Mouse (Mus musculus) layer of hippocampus, postnatal 25 days (tissue): ENCODE data around the gene Bmpr2. TPM values are rescaled to one million over a fixed set of nuclear protein-coding genes. Genes with fewer than 3 reads are reported as not detected.
"Not testable (repeated sequence)": the region's sequence is repeated elsewhere in the genome, so short reads cannot be mapped to it uniquely, and the experiment has no call there.

Experiments used
- DNase-seq, 2 experiments: peaks; one replicate each; pipeline ENCODE4 v3.0.0; 2022; ENCODE audit warnings: mixed read lengths in 2 of 2, low spot score in 1 of 2; ENCODE audit errors: extremely low spot score in 1 of 2
- total RNA-seq, 2 experiments: library from RNA; stranded (reverse); gene quantifications; 2 replicates each; pipeline ENCODE4 v1.2.3; 2021

Bmpr2 gene
- total RNA-seq, result 10 to 100 TPM; 83.2 to 97.1 TPM

DNA sequence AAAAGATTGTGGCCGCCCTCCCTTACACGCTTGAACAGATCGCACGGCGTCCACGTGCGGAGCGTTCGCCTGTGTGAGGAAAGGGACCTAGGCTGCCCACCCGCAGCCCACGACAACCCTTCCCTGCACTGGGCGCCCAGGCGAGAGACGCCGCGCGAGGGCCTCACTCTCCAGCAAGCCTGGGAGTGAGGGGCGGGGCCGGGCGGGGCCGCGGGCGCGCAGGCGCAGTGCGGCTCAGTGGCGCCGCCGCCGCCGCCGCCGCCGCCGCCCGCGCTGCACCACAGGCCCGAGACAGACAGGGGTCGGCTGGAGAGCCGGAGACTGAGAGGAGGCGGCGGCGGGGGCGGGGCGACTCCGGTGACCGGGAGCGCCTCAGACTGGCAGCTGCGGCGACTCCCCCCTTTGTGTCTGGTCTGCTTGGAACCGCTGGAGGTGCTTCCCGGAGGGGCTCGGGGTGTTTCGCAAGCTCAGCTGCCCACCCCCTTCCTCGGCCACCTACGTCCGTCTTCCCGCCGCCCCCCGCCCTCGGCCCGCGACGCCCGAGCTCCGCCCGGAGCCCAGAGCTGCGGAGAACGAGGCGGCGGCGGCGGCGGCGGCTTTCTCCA lies at the start of gene Bmpr2:
Bmpr2 (plus strand) TSS at position 237 of the 605 bp plus-strand sequence.
- peak; percentile 73 to 82 for DNase-seq

DNA sequence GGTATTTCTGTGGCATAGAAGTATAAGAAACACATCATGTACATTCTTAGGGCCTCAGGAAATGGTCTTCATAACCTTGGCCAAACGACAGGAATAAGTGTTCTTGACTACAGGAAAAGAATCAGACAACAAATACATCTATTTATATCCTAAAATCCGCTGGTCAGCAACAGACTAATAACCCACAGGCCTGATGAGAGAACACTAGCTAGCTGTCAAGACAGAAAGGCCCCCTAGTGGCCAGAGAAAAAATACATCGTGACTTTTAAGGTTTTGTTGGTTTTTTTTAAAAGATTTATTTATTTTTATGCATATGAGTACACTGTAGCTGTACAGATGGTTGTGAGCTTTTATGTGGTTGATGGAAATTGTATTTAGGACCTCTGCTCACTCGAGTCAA lies 43.3 kb upstream of the Bmpr2 start:
- DNase-seq, result no peak

DNA sequence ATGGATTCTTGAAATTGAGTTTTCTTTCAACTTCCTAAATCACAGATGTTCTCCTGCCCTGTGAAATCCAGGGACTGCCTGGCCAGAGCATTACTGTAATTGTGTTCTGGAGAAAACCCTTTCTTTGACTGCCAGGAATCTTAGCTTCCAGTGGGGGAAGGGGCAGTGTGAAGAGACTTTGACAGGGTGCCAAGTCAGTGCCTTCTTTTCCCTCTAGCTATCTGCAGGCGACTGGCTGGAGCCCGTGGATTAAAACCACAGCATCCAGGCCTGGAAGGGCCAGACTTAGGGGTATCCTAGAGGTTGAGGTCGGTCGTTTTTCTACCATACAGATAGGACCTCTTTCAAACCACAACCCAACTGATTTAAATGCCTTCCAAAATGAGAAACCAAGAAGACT lies 37.5 kb upstream of the Bmpr2 start:
- DNase-seq, result no peak

DNA sequence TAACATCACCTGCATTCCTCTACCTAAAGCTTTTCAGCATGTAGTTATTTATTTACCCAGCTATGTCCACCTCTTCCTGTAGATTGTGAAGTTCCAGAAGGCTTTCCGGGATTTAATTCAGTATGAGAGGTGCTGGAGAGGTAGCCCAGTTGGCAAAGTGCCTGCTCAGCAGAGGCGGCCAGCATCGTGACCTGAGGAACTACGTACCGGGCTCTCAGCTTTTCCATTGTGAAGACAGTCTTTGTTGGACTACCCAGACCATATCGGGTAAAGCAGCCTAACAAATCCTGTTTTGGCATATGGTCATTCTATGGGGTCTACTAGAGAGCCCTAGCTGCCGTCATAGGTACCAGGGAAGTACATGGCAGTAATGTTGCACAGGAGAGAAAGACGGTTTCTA lies 33.1 kb upstream of the Bmpr2 start:
- no peak for DNase-seq

DNA sequence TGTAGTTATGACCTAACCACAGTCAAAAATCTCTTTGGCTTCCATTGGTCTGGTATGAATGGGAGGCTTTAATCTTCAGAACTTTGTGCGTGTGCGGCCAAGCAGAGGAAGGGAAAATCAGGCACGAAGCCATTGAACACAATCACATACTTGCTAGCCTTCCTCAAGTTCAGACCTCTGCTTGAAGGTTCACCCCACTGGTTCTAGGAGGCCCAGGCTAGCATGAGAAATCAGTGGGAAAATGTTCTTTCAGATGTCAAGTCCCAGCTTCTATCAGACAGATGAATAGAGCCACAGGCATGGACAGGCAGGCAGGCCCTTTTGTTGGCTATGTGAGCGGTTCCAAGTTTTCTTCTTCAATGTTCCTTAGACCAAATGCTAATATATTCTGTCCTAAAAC lies 32.5 kb upstream of the Bmpr2 start:
- DNase-seq, result no peak

DNA sequence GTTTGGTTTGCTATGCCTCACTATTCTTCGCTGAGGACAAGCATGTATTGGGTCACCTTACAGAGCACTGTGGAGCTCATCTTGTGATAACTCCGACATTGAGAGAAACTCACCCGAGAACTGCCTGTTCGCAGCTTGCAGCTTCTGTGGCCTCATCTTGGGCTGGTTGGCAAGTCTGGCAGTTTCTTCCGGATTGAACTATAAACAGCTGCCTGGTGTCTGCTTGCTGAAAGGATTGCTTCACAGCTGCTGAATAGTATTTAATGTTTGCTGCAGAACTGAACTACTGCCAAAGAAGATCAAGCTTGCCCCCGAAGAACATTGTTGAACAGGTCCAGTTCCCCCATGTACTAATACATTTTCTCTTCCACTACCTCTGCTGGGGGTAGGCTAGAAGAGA lies 29.1 kb upstream of the Bmpr2 start:
- DNase-seq, result no peak

DNA sequence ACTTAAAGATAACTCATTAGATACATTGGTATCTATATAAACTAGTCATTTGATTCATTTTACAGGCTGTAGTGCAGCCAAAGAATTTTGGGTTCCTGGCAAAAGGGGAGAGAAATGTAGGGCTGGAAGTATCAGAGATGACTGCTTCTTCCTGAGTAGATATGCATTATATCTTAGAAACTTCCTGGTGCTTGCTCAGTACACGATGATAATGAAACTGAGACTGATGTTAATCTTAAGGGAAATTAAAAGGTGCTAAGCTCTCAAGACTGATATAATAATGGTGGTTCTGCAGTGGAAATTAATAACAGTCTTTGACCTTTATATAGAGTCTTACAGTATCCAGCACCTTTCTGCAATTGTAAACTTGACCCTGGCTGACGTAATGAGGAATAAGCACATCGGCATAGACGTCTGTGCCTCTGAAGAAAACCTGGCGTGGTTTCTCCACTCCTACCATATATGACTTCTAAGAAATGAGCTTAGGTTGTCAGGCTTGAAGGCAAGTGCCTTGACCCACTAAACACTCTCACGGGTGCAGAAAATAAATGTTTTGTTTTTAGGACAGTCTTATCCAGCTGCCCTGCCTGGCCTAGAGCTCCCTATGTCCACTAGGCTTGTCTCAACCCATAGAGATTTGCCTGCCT lies 24.3 kb upstream of the Bmpr2 start:
- DNase-seq, result no peak

DNA sequence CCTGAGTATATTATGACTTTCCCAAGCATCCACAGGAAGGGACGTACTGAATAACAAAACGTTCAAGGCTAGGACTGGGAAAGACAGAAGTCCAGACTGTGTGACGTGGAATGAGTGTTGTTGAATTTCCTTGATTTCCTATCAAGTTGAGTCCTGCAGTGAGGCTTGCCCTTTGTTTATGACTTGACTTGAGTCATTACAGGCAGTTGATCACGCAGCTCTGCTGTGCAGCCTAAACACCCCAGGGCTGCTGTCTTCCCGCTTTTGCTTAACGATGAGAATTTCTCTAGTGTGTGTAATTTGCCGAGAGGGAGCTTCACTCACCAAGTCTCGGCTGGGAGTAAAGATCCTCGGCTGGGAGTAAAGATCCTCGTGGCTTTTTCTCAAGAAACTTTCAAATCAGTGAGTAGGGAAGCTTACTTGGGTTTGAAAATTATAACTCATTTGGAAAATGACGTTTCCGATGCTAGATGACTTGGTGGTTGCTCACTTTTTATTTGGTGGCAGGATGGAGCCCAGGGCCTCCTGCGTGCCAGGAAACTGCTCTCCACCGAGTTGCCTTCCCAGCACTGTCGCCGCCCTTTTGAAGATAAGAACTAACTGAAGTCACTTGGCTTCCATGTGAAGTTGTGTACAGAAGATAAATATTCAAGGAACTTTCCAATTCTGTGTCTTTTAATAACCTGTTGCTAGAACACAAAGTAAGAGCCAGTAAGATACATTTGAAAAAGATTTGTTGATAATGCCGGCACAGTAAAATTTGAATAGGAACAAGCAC lies 23.4 kb upstream of the Bmpr2 start:
- DNase-seq, result no peak

DNA sequence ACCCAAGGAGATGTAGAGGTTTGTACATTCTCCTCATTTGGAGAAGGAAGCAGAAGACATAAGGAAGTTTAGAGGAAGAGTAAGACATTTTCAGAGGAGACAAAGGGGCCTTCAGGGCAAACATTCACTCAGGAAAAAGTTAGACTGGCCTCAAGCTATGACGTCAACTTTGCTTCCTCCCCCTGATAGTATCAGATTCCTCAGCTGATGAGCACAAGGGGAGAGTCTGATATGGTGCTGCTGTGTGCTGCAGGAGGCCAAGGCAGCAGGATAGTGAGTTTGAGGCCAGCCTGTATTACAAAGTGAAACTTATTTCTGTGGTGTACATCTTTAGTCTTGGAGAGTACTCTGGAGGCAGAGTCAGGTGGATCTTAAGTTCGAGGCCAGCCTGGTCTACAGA lies 14.2 kb upstream of the Bmpr2 start:
- no peak for DNase-seq

DNA sequence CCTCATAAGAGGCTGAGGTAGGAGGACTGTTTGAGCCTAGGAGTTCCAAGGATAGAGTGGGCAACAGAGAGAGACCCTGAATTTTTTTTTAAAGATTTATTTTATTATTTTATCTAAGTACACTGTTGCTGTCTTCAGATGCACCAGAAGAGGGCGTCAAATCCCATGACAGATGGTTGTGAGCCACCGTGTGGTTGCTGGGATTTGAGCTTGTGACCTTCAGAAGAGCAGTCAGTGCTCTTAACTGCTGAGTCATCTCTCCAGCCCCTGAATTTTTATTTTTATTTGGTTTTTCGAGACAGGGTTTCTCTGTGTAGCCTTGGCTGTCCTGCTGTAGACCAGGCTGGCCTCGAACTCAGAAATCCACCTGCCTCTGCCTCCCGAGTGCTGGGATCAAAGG lies 13.5 kb upstream of the Bmpr2 start:
- not testable (repeated sequence) for DNase-seq

DNA sequence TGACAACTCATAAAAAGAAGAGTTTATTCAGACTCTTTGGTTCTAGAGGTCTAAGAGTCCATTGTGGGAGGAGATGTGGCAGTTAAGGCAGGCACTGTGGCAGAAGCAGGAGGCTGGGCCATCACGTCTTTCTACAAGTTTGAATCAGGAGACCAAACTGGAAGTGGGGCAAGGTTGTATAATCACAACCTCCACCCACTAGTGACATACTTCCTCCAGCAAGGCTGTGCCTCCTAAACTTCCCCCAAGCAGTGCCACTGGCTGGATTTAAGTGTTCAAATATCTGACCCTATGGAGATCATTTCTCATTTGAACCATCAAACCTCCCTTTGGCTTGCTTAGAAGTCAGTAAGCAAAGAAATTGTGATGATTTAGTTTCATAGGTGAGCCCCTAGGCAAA lies 7.9 kb upstream of the Bmpr2 start:
- no peak for DNase-seq

DNA sequence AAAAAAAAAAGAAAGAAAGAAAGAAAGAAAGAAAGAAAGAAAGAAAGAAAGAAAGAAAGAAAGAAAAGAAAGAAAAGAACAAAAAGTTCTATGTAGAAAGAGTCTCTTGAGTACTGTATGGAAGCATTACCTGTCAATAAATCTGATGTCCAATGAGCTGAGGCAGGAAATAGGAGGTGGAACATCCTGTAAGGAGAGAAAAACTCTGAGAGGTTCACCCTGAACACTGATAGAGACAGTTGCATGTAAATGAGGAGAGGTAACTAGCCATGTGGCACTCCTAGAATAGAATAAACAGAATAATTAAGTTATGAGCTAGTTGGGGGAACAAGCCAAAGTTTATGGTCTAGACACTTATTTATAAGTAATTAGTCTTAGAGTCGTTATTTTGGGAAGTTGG lies 4.9 kb upstream of the Bmpr2 start:
- DNase-seq, result no peak

DNA sequence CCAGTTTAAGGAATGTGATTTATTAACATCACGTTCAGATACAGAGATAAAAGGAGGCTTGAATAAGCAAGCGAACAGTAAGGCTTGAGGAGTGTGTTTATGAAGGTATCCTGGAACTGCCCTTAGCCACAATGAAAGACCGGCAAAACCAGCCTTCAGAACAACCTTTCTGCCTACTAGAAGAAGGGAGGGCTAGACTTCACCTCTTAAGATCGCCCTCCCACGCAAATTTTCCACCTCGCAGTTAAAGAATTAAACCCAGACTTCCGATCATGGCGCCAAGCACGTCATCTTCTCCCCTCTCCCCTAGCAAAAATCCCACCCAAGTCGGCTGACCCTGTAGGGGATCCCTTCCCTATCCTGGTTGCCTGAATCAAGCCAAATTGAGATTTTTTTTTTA lies 992 bp upstream of the Bmpr2 start:
- no peak for DNase-seq

DNA sequence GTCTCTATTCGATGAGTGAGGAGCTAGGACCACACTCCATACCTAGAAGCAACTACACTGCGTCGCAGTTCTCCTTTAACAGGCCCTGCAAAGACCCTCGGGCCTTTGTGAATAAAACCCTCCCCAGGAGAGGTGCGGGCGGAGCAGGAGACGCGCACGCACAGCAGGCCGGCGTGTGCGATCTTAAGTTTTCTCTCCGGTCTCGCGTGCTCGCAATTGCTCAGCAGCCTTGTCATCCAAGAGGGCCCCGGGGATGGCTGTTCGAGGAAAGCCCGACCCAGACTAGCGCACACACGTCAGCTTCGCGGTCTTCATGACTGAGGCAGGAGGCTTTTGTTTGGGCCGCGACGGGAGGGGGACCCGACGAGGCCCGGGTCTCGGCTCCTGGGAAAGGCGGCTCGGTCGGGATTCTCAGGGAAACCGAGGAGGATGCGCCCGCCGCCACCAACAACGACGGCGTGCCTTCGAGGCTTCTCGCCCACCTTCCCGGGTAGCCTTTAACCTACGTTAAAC lies 493 bp upstream of the Bmpr2 start:
- peak; percentile 35 to 46 for DNase-seq

DNA sequence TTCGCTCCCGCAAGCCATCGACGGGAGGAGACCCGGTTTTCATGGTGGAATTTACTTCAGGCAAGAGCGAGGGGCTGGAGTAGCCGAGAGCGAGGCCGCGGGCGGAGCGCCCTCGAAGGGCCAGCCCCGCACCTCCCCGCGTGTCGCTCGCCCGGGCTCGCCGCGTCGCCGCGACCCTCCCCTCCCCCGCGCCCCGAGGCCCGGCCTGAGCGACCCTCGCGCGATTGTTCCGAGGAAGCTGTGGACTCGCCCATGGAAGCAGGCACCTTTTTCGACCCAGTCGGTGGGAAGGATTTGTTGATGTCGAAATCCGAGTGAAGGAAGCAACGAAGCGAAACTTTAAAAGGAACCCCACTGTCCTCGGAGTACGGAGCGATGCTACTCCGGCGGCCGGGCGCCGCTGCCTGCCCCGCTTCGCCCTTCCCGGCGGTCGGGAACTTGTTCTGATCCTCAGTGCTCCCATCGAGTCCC lies 616 bp downstream of the Bmpr2 start:
- DNase-seq, result peak in 1 of 2 experiments; percentile 40

DNA sequence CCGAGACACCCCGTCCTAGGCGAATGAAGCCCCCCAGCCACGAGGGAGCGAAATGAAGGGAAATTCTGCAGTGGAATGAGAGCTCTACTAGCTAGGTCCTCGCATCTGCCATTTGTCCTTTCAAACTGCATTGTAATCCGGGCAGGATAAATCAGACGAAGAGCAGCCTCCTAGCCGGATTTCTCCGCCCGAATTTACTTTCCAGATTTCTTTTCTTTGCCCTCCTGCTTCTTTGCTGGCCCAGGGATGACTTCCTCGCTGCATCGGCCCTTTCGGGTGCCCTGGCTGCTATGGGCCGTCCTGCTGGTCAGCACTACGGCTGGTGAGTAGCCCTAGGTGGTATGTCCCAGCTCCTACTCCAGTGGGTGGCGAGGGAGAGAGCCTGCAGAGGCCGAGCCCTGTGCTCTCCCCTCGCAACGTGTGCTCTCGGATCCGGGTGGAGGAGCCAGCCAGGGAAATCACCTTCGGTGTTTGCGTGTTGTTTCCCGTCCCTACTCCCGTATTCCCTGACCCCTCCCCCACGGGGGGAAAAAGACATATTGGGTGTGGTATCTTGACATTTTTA lies 1.3 kb downstream of the Bmpr2 start:
- DNase-seq, result peak; percentile 26 to 31

DNA sequence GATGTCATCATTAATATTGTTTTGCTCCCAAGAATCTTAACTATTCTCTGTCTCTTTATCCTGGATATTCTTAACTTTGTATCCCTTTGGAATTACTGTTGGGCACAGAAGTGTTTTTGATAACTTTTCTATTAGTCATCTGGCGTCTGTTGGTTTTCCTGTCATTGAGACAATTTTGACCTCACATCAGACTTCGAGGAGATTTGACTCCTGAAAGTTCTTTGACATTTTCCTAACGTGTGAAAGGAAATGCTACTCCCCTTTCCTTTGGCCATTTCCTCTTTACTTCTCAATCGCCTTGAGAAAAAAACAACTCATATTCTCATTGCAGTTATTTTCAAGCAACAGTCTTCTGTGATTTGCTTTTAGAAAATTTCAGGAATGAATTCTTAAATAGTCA lies 2.1 kb downstream of the Bmpr2 start:
- DNase-seq, result no peak

DNA sequence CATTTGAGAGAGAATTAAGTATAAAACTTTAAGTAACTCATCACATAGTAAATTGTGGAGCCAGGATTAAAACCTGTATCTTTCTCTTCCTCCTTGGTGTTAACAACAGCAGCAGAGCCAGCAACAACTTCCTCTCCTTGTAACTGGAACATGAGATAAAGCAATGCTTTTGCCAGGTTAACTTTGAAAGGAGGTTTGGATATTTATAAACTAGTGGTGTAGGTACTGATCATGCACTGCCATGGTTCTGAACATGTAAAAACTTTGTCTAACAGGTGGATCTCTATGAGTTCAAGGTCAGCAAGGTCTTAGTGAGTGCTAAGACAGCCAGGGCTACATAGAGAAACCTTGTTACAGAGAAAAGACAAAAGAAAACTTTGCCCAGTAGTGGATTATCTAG lies 3.4 kb downstream of the Bmpr2 start:
- DNase-seq, result no peak

DNA sequence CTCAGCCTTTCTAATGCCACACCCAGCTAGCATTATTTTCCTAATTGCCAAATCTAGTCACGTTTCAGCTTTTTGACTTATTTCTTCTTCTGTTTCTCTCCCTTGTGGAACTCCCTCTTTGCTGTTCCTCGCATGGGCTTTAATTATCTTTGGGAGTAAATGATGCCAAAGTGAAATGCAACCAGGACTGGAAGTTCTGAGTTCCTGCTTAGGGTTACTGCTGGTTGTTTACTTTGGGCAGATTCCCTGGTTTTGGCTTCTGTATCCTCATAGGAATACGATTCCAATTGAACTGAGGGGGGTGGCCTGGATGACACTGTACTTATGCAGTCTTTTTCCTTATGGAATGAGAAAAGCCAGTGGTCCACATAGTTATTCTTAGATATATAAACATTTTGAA lies 8.7 kb downstream of the Bmpr2 start:
- DNase-seq, result no peak

DNA sequence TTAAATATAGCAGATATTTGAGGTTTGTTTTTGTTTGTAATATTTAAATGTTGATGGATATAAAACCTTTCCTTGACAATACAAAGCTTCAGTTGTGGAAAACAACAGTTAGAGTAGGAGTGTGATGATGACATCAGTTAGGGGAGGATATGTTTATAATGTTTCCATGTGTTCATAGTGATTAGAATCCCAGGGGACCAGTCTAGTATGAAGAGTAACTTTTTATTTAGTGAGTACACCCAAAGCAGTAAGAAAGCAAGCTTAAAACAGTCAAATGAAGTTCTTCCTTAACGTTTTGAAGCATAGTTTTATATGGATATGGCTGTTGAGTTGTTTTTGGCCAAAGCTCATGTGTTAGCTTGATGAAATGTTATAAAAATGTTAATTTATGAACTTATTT lies 17.9 kb downstream of the Bmpr2 start:
- DNase-seq, result no peak

DNA sequence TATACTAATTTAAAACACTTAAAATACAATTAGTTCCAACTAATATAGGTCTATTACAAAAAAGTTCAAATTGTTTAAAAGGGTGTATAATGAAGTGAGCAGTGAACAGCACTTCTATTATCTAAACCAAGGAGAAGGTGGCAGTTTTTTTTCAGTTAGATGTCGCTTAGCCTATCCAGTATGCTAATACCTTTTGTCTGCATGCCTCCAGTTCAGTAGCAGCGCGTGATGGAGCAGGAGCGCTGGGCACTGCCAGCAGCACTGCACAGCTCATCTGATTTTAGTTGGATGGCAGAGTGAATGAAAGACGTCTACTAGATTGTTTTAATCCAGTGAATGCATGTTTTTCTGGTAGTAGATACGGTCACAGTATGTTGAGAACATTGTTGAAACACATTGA lies 25.8 kb downstream of the Bmpr2 start:
- no peak for DNase-seq
